Mouse (Mus musculus) lung, postnatal 0 days (tissue): ENCODE data around the gene Glt6d1. TPM values are rescaled to one million over a fixed set of nuclear protein-coding genes. Genes with fewer than 3 reads are reported as not detected.

Experiments used
- ATAC-seq: fragments of 200-750 bp; cut with Nextera tagmentation; 2 replicates; pipeline ENCODE4 v1.8.0; 2017; ENCODE audit warnings: moderate library complexity
- DNase-seq: peaks from one replicate; pipeline ENCODE4 v3.0.0-alpha.2; 2016; ENCODE audit warnings: low spot score
- H3K27ac ChIP-seq: fragments of 300-500 bp; sonication (generic); 2 replicates; pipeline ENCODE4 v1.5.1; 2014; ENCODE audit warnings: antibody characterized with exemption, mild to moderate bottlenecking, low read length, mixed read lengths
- H3K27me3 ChIP-seq: fragments of 300-500 bp; sonication (generic); replicated peaks from 2 replicates; pipeline ENCODE4 v1.6.1; 2014; ENCODE audit warnings: low read length, mixed read lengths; ENCODE audit not compliant: insufficient read depth
- H3K36me3 ChIP-seq: fragments of 300-500 bp; sonication (generic); 2 replicates; pipeline ENCODE4 v1.6.1; 2014; ENCODE audit warnings: low read length, mixed read lengths; ENCODE audit not compliant: insufficient read depth
- H3K4me1 ChIP-seq: fragments of 300-500 bp; sonication (generic); 2 replicates; pipeline ENCODE4 v1.6.1; 2014; ENCODE audit warnings: antibody characterized with exemption, low read depth, low read length, mixed read lengths; ENCODE audit not compliant: insufficient read depth
- H3K4me2 ChIP-seq: fragments of 300-500 bp; sonication (generic); replicated peaks from 2 replicates; pipeline ENCODE4 v1.6.1; 2014; ENCODE audit warnings: low read depth, mild to moderate bottlenecking, low read length, moderate library complexity, mixed read lengths
- H3K4me3 ChIP-seq: fragments of 300-500 bp; sonication (generic); 2 replicates; pipeline ENCODE4 v1.5.1; 2014; ENCODE audit warnings: low read depth, low read length
- H3K9ac ChIP-seq: fragments of 300-500 bp; sonication (generic); replicated peaks from 2 replicates; pipeline ENCODE4 v1.6.1; 2014; ENCODE audit warnings: low read depth, mild to moderate bottlenecking
- H3K9me3 ChIP-seq: fragments of 300-500 bp; sonication (generic); 2 replicates; pipeline ENCODE4 v1.6.1; 2016; ENCODE audit warnings: low read length, mixed read lengths
- CTCF ChIP-seq: IDR thresholded peaks from 2 replicates; pipeline ENCODE4 v1.5.1; 2016; ENCODE audit warnings: antibody characterized with exemption, mild to moderate bottlenecking
- EP300 ChIP-seq: IDR thresholded peaks from 2 replicates; pipeline ENCODE4 v1.6.1; 2016; ENCODE audit warnings: antibody characterized with exemption, mild to moderate bottlenecking, control low read depth
- WGBS: fragments of 180-500 bp; shearing (Covaris S2); extraction: QIAGEN DNeasy Blood & Tissue Kit; methylation state at CpG from one replicate; pipeline ENCODE4 v1.1.7; 2014; 5-methylcytosine and 5-hydroxymethylcytosine counted together
- polyA plus RNA-seq: library from polyadenylated mRNA; unstranded; fragments of >200 nt; fragmentation: Nextera tagmentation; extraction: Ambion mirVana; gene quantifications from 2 replicates; pipeline ENCODE4 v1.2.1, GENCODE M21; 2015

Glt6d1 gene
- polyA plus RNA-seq, 1 experiment from 2014 or later = not detected

- no peaks in the 10 kb centered on the region for H3K27me3 ChIP-seq
- no peak for ATAC-seq
- DNase-seq = no peak
- no peaks in the 10 kb centered on the region for H3K4me1 ChIP-seq
- H3K27ac ChIP-seq = no peak overlapping the region
- no peaks in the 10 kb centered on the region for H3K36me3 ChIP-seq
- no peaks in the 10 kb centered on the region for H3K9me3 ChIP-seq
- no peak overlapping the region for H3K4me3 ChIP-seq
- no peak overlapping the region for H3K9ac ChIP-seq
- no peak for TF ChIP-seq CTCF
- TF ChIP-seq EP300 = no peak
- WGBS = 83% methylated on average over 5 of the region's 5 CpGs
- H3K4me2 ChIP-seq = no peak overlapping the region
These were observed 2.3 kb downstream of the Glt6d1 start for GRCm38 (mm10) chr2:25813364-25813763.

- Histone ChIP-seq H3K9ac (no peak overlapping the region), H3K4me1 (no peaks in the 10 kb centered on the region), H3K4me3 (no peak overlapping the region), H3K4me2 (no peak overlapping the region), H3K27me3 (no peaks in the 10 kb centered on the region), H3K27ac (no peak overlapping the region), H3K9me3 (no peaks in the 10 kb centered on the region), H3K36me3 (no peaks in the 10 kb centered on the region)
- TF ChIP-seq CTCF = no peak
- no peak for TF ChIP-seq EP300
- no peak for ATAC-seq
- 53% methylated on average over 2 of the region's 2 CpGs for WGBS
- DNase-seq = no peak
These were observed 3.9 kb downstream of the Glt6d1 start for GRCm38 (mm10) chr2:25811711-25812110.

GRCm38 (mm10) chr2:25798065-25798464 lies 17.6 kb downstream of the Glt6d1 start:
- ATAC-seq (no peak), DNase-seq (no peak)
- H3K4me3 ChIP-seq = no peak overlapping the region
- H3K4me2 ChIP-seq = no peak overlapping the region
- H3K27ac ChIP-seq = no peak overlapping the region
- H3K9ac ChIP-seq = no peak overlapping the region
- TF ChIP-seq CTCF = no peak
- no peaks in the 10 kb centered on the region for H3K9me3 ChIP-seq
- H3K36me3 ChIP-seq = no peaks in the 10 kb centered on the region
- no peaks in the 10 kb centered on the region for H3K4me1 ChIP-seq
- no peaks in the 10 kb centered on the region for H3K27me3 ChIP-seq
- 41% methylated on average over 5 of the region's 5 CpGs for WGBS

- H3K36me3 ChIP-seq = no peaks in the 10 kb centered on the region
- no peak overlapping the region for H3K9ac ChIP-seq
- H3K4me1 ChIP-seq = no peaks in the 10 kb centered on the region
- DNase-seq (no peak), ATAC-seq (no peak)
- 21% methylated on average over 2 of the region's 2 CpGs for WGBS
- H3K9me3 ChIP-seq = no peaks in the 10 kb centered on the region
- no peak overlapping the region for H3K27ac ChIP-seq
- no peak for TF ChIP-seq EP300
- TF ChIP-seq CTCF = no peak
- H3K27me3 ChIP-seq = no peaks in the 10 kb centered on the region
- H3K4me2 ChIP-seq = no peak overlapping the region
- no peak overlapping the region for H3K4me3 ChIP-seq
These were observed 18.0 kb downstream of the Glt6d1 start for GRCm38 (mm10) chr2:25797635-25798034.

GRCm38 (mm10) chr2:25789092-25789491 lies 26.6 kb downstream of the Glt6d1 start:
- TF ChIP-seq CTCF (no peak), EP300 (no peak)
- Histone ChIP-seq H3K9ac (no peak overlapping the region), H3K4me1 (no peaks in the 10 kb centered on the region), H3K4me3 (no peak overlapping the region), H3K36me3 (no peaks in the 10 kb centered on the region), H3K27ac (no peak overlapping the region), H3K27me3 (no peaks in the 10 kb centered on the region), H3K9me3 (no peaks in the 10 kb centered on the region), H3K4me2 (no peak overlapping the region)
- no peak for ATAC-seq
- DNase-seq = no peak
- 73% methylated on average over 3 of the region's 3 CpGs for WGBS

- Histone ChIP-seq H3K27me3 (no peaks in the 10 kb centered on the region), H3K9me3 (no peaks in the 10 kb centered on the region), H3K36me3 (no peaks in the 10 kb centered on the region), H3K4me1 (no peaks in the 10 kb centered on the region), H3K4me3 (no peak overlapping the region), H3K27ac (no peak overlapping the region), H3K4me2 (no peak overlapping the region), H3K9ac (no peak overlapping the region)
- peak; percentile 77 for DNase-seq
- 51% methylated on average over 5 of the region's 5 CpGs for WGBS
- TF ChIP-seq CTCF (no peak), EP300 (0 out of 2 replicates have a peak, but pooled peaks have one; percentile 37)
- peak; percentile 86 for ATAC-seq
These were observed 29.9 kb downstream of the Glt6d1 start for GRCm38 (mm10) chr2:25785573-25786322.
